Mouse (Mus musculus): Measurements from ENCODE around the gene Atpif1.
"Not testable (repeated sequence)": the region's sequence is repeated elsewhere in the genome, so short reads cannot be mapped to it uniquely, and the experiment has no call there.

The Atpif1 gene

DNA sequence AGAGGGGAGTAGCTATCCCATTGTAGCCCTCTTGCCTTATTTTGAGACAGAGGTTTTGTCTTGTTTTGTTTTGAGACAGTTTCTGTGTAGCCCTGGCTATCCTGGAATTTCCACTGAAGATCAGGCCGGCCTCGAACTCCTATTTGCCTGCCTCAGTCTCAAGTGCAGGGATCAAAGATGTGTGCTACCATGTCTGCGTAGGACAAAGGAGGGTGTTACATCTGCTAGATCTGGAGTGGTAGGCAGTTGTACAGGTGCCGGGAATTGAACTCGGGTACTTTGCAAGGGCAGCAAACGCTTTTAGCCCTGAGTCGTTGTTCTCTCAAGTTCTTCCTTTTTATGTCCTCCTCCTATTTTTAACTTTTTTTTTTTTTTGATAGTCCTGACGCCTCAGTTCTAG, 42.4 kb downstream of the Atpif1 start:
- no peak for DNase-seq (ENCODE audit: low spot score)

DNA sequence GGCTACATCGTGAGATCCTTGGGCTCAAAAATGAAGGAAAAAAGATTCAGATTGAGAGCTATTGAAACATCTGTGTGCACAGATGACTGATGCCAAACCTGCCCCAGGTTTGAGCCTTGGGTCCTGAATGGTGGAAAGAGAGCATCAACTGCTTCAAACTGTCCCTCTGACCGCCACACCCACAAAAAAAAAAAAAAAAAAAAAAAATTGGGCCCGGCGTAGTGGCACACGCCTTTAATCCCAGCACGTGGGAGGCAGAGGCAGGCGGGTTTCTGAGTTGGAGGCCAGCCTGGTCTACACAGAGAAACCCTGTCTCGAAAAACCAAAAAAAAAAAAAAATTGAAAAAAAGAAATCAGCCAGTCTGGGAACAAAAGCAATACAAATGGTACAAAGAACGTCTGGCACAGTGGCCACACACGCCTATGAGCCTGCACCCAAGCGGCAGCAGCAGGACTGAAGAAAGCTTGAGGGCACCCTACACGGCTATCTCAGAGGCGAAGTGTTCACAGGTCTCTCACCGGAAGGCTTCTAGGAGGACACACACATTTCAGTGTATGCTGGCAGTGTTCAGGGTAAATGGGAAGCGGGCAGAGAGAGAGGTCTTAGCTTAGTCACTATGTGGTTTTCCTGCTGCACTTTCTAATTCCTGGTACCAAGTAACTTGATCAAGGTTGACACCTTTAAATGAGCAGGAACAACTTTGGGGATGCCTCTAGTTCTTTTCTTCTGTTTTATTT, 43.0 kb downstream of the Atpif1 start:
- no peak for DNase-seq (ENCODE audit: low spot score)

DNA sequence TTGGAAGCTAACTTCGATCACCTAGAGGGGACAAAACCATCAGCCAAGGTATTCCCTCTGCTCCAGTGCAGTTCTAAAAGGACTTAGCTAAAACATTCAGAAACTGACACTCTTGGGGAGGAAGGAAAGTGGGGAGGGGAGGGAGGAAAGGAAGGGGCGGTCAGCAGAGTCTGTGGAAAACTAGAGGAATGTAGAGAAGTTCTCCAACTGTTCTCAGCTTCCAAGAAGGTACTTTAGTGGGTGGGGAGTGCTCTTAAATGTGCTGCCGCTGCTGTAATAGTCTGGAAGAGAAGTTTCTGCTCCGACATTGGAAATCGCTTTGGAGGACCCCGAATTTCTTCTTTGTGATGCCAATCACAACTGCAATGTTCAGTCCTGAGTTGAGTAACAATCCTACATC, 44.5 kb downstream of the Atpif1 start:
- DNase-seq (ENCODE audit: low spot score) = no peak

- DNase-seq (ENCODE audit: low spot score) = no peak
Measured at GRCm38 (mm10) chr4:132488521-132488920, 44.9 kb downstream of the Atpif1 start.

DNA sequence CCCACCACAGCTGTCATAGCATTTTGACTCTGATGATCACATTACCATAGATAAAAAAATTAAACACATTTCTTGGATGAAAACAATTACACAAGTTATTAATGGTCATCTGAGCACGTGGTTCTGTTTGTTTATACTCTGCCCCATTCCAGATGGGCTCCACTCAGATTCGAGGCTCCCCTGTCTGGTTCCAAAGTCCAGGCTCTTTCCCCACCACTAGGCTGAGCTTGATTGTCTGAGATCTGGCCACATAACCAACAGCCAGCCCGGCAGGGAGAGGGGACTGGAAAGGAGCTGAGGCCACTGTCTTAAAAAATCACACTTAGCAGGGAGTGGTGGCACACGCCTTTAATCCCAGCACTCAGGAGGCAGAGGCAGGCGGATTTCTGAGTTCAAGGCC, 48.6 kb downstream of the Atpif1 start:
- no peak for DNase-seq (ENCODE audit: low spot score)

GRCm38 (mm10) chr4:132484231-132484630, 49.2 kb downstream of the Atpif1 start:
- DNase-seq (ENCODE audit: low spot score) = no peak

- no peak for DNase-seq (ENCODE audit: low spot score)
Measured at GRCm38 (mm10) chr4:132482956-132483608, 50.4 kb downstream of the Atpif1 start.

DNA sequence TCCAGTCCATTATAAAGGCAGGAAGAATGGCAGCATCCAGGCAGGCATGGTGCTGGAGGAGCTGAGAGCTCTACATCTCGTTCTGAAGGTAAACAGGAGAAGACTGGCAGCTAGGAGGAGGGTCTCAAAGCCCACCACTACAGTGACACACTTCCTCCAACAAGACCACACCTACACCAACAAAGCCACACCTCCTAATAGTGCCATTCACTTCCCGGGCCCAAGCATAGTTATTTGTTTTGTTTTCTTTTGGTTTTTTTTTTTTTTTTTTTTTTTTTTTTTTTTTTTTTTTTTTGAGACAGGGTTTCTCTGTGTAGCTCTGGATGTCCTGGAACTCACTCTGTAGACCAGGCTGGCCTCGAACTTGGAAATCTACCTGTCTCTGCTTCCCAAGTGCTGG, 51.4 kb downstream of the Atpif1 start:
- not testable (repeated sequence) for DNase-seq (ENCODE audit: low spot score)
